In the genomic region with DNA sequence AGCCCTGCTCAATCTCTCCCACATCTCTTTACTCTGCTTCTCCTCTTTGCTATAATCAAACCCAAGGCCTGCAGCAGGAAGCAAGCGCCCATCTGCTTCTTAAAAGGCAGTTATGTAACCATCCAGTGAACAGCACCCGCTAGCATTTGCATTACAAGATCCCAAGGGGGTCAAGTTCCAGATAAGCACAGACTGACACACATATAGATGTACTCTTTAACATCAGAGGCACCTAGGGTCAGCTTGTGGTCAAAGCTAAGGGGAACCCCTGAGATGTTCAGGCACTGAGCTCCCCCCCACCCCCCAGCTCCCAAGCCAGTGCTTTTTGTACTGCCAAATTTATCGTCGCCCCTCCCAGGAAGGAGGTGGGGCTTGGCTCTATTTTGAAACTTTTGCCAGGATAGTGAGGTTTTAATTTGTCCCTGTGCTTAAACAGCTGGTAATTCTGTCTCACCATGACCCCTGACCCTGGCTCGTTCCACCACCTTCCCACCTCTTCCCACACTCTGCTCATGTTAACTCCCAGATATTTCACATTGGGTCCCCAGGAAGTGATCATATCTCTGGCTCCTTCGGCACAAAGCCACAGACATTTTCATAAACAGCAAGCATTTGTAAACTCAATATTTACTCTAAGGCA, we compare ENCODE assay signal across 8 mouse cellular contexts. TPM values are rescaled to one million over a fixed set of nuclear protein-coding genes. Genes with fewer than 3 reads are reported as not detected.
DNase-seq lines count a peak whose midpoint lies in the region; ATAC-seq and TF ChIP-seq lines count a peak whose summit lies in the region.

No protein-coding gene starts in this region.

- H3K4me3 ChIP-seq in lung, adult 2 months (replicated peaks; ENCODE audit: extremely low read depth, low read depth, low read length), result no peak overlapping the region
- 0 out of 2 replicates have a peak overlapping the region, but pooled peaks have one; percentile 25 for H3K4me3 ChIP-seq in spleen, adult 2 months (ENCODE audit: extremely low read depth, insufficient read depth, insufficient read length)
- no peak overlapping the region for H3K4me3 ChIP-seq in midbrain, embryonic 15.5 days

- peaks cover 2% of the 10 kb centered on the region; the same call in 1 of the 2 replicates for H3K36me3 ChIP-seq in spleen, adult 2 months (ENCODE audit: control insufficient read depth, insufficient read depth, low read length)
- H3K36me3 ChIP-seq in midbrain, embryonic 15.5 days (replicated peaks), result no peaks in the 10 kb centered on the region

- no peak overlapping the region for H3K9ac ChIP-seq in midbrain, embryonic 15.5 days

- no peak overlapping the region for H3K4me2 ChIP-seq in midbrain, embryonic 15.5 days

- no peaks in the 10 kb centered on the region for H3K27me3 ChIP-seq in spleen, adult 2 months (ENCODE audit: control insufficient read depth, insufficient read depth, low read length)
- H3K27me3 ChIP-seq in midbrain, embryonic 15.5 days (replicated peaks), result no peaks in the 10 kb centered on the region

- 3% methylated on average over 6 of the region's 6 CpGs for WGBS in lung, adult 2 months
- WGBS in spleen, adult 2 months, result under 1% methylated on average over 6 of the region's 6 CpGs
- 76% methylated on average over 6 of the region's 6 CpGs for whole genome bisulfite sequencing in midbrain, embryonic 15.5 days

- peak; percentile 80 for DNase-seq in right cerebral cortex, adult 18-20 months
- no peak for DNase-seq in right cerebral cortex, postnatal 4 days
- DNase-seq in kidney, postnatal 25 days, result peak; percentile 43 to 69
- peak; percentile 63 for DNase-seq in lung, adult 2 months
- peak; percentile 48 to 61 for DNase-seq in spleen, adult 2 months (ENCODE audit: low read depth in 1 of 2, low spot score in 2 of 2)
- no peak for DNase-seq in cerebellum, adult 9-11 months

- no peaks in the 10 kb centered on the region for H3K9me3 ChIP-seq in midbrain, embryonic 15.5 days

- 0 out of 2 replicates have a peak, but pooled peaks have one; percentile 23 for ATAC-seq in erythroid progenitor cell, adult 5-6 weeks (replicated peaks; ENCODE audit: low FRiP score, poor library complexity, severe bottlenecking)
- no peak for ATAC-seq in midbrain, embryonic 15.5 days (replicated peaks)

- peaks cover 30% of the 10 kb centered on the region for H3K4me1 ChIP-seq in lung, adult 2 months (ENCODE audit: control insufficient read depth, insufficient read depth, low read length)
- peaks cover 19% of the 10 kb centered on the region; the same call in 1 of the 2 replicates for H3K4me1 ChIP-seq in spleen, adult 2 months (ENCODE audit: control insufficient read depth, insufficient read depth, insufficient read length)
- no peaks in the 10 kb centered on the region for H3K4me1 ChIP-seq in midbrain, embryonic 15.5 days

- TF ChIP-seq POLR2A in lung, adult 2 months (IDR thresholded peaks at IDR 0.05; ENCODE audit: borderline replicate concordance, extremely low read depth, low read depth, low read length), result peak; percentile 8; the same call in 1 of the 2 replicates
- no peak for TF ChIP-seq POLR2A in spleen, adult 2 months (IDR thresholded peaks at IDR 0.05; ENCODE audit: low read depth, low read length)

- H3K27ac ChIP-seq in spleen, adult 2 months (ENCODE audit: insufficient read depth, low read length), result peak overlapping the region; percentile 87
- H3K27ac ChIP-seq in midbrain, embryonic 15.5 days, result no peak overlapping the region

- no peak for TF ChIP-seq CTCF in lung, adult 2 months (IDR thresholded peaks at IDR 0.05; ENCODE audit: insufficient read depth, low read length)
- no peak for TF ChIP-seq CTCF in spleen, adult 2 months (IDR thresholded peaks at IDR 0.05; ENCODE audit: extremely low read depth, insufficient read depth, insufficient read length, insufficient replicate concordance)

RNA-seq across cellular contexts. Expression of gene Aldh2, which starts 7.1 kb away (rescaled TPM):
- 38.6 and 47.4 TPM in 2 replicates for total RNA-seq in erythroid progenitor cell, adult 5-6 weeks (2015; ENCODE audit: low replicate concordance)
- 45.1 and 49.1 TPM in 2 replicates for total RNA-seq in erythroid progenitor cell, adult 5-6 weeks (2017; ENCODE audit: low replicate concordance)
- 1,209 and 1,438 TPM in 2 replicates for polyA plus RNA-seq in lung, adult 2 months (2012; rRNA removed)
- polyA plus RNA-seq in spleen, adult 2 months (2012; rRNA removed), result 384 and 386 TPM in 2 replicates
- 121 and 123 TPM in 2 replicates for polyA plus RNA-seq in midbrain, embryonic 15.5 days (2015; fragmentation: Nextera tagmentation; extraction: Ambion mirVana)

RNA-seq across cellular contexts. Expression of gene Acad12, which starts 32.2 kb away (rescaled TPM):
- total RNA-seq in erythroid progenitor cell, adult 5-6 weeks (2015; ENCODE audit: low replicate concordance), result 0.42 and 4.0 TPM in 2 replicates
- total RNA-seq in erythroid progenitor cell, adult 5-6 weeks (2017; ENCODE audit: low replicate concordance), result 0.23 and 0.26 TPM in 2 replicates
- 10.1 and 10.3 TPM in 2 replicates for polyA plus RNA-seq in lung, adult 2 months (2012; rRNA removed)
- 3.9 and 5.5 TPM in 2 replicates for polyA plus RNA-seq in spleen, adult 2 months (2012; rRNA removed)
- polyA plus RNA-seq in midbrain, embryonic 15.5 days (2015; fragmentation: Nextera tagmentation; extraction: Ambion mirVana), result 1.7 and 1.8 TPM in 2 replicates

RNA-seq across cellular contexts. Expression of gene Mapkapk5, which starts 40.8 kb away (rescaled TPM):
- total RNA-seq in erythroid progenitor cell, adult 5-6 weeks (2015; ENCODE audit: low replicate concordance), result 117 and 163 TPM in 2 replicates
- 88.9 and 113 TPM in 2 replicates for total RNA-seq in erythroid progenitor cell, adult 5-6 weeks (2017; ENCODE audit: low replicate concordance)
- polyA plus RNA-seq in lung, adult 2 months (2012; rRNA removed), result 20.6 and 36.8 TPM in 2 replicates
- polyA plus RNA-seq in spleen, adult 2 months (2012; rRNA removed), result 17.9 and 18.9 TPM in 2 replicates
- polyA plus RNA-seq in midbrain, embryonic 15.5 days (2015; fragmentation: Nextera tagmentation; extraction: Ambion mirVana), result 67.5 and 67.7 TPM in 2 replicates

RNA-seq across cellular contexts. Expression of gene Adam1a, which starts 41.2 kb away (rescaled TPM):
- 2.9 and 3.2 TPM in 2 replicates for total RNA-seq in erythroid progenitor cell, adult 5-6 weeks (2015; ENCODE audit: low replicate concordance)
- total RNA-seq in erythroid progenitor cell, adult 5-6 weeks (2017; ENCODE audit: low replicate concordance), result 2.2 and 3.7 TPM in 2 replicates
- polyA plus RNA-seq in lung, adult 2 months (2012; rRNA removed), result 4.4 and 5.7 TPM in 2 replicates
- 2.1 and 2.8 TPM in 2 replicates for polyA plus RNA-seq in spleen, adult 2 months (2012; rRNA removed)
- 5.8 and 7.3 TPM in 2 replicates for polyA plus RNA-seq in midbrain, embryonic 15.5 days (2015; fragmentation: Nextera tagmentation; extraction: Ambion mirVana)

RNA-seq across cellular contexts. Expression of gene Gm42878, which starts 41.2 kb away (rescaled TPM):
- total RNA-seq in erythroid progenitor cell, adult 5-6 weeks (2015; ENCODE audit: low replicate concordance), result not detected in 2 replicates
- 0.08 TPM in 1 of 2 replicates, not detected in the other for total RNA-seq in erythroid progenitor cell, adult 5-6 weeks (2017; ENCODE audit: low replicate concordance)
- 0.28 TPM in 1 of 2 replicates, not detected in the other for polyA plus RNA-seq in lung, adult 2 months (2012; rRNA removed)
- 0.19 TPM in 1 of 2 replicates, not detected in the other for polyA plus RNA-seq in spleen, adult 2 months (2012; rRNA removed)
- polyA plus RNA-seq in midbrain, embryonic 15.5 days (2015; fragmentation: Nextera tagmentation; extraction: Ambion mirVana), result 0.47 TPM in 1 of 2 replicates, not detected in the other

Comparison
In these comparisons a context has a peak if more than half of its experiments do, and no peak if none do; other contexts are left out.
1. DNase-seq: peak in right cerebral cortex, adult 18-20 months (single experiment), kidney, postnatal 25 days (2 of 2), lung, adult 2 months (single experiment) and spleen, adult 2 months (2 of 2); none in right cerebral cortex, postnatal 4 days (single experiment) and cerebellum, adult 9-11 months (single experiment).